Mouse (Mus musculus) liver, embryonic 15.5 days (tissue): Measurements from ENCODE around the gene Pde6h. TPM values are rescaled to one million over a fixed set of nuclear protein-coding genes. Genes with fewer than 3 reads are reported as not detected.

ENCODE experiments used
- ATAC-seq: fragments of 200-750 bp; cut with Nextera tagmentation; 2 replicates; pipeline ENCODE4 v1.8.0; 2017; ENCODE audit warnings: moderate number of reproducible peaks, mild to moderate bottlenecking, moderate library complexity; ENCODE audit not compliant: insufficient read depth
- H3K27ac ChIP-seq: fragments of 300-500 bp; sonication (generic); replicated peaks from 2 replicates; pipeline ENCODE4 v1.5.1; 2015; ENCODE audit warnings: mild to moderate bottlenecking, inconsistent platforms
- H3K27me3 ChIP-seq: fragments of 300-500 bp; sonication (generic); 2 replicates; pipeline ENCODE4 v1.6.1; 2015; ENCODE audit warnings: mild to moderate bottlenecking, inconsistent platforms
- H3K36me3 ChIP-seq: fragments of 300-500 bp; sonication (generic); replicated peaks from 2 replicates; pipeline ENCODE4 v1.6.1; 2015; ENCODE audit warnings: moderate library complexity, mild to moderate bottlenecking, inconsistent platforms
- H3K4me1 ChIP-seq: fragments of 300-500 bp; sonication (generic); replicated peaks from 2 replicates; pipeline ENCODE4 v1.6.1; 2015; ENCODE audit warnings: inconsistent platforms
- H3K4me2 ChIP-seq: fragments of 300-500 bp; sonication (generic); 2 replicates; pipeline ENCODE4 v1.6.1; 2015; ENCODE audit warnings: moderate library complexity, mild to moderate bottlenecking, inconsistent platforms
- H3K4me3 ChIP-seq: fragments of 300-500 bp; sonication (generic); replicated peaks from 2 replicates; pipeline ENCODE4 v1.5.1; 2015; ENCODE audit warnings: mild to moderate bottlenecking, inconsistent platforms
- H3K9ac ChIP-seq: fragments of 300-500 bp; sonication (generic); 2 replicates; pipeline ENCODE4 v1.6.1; 2015; ENCODE audit warnings: moderate library complexity, mild to moderate bottlenecking, inconsistent platforms
- H3K9me3 ChIP-seq: fragments of 300-500 bp; sonication (generic); replicated peaks from 2 replicates; pipeline ENCODE4 v1.6.1; 2016; ENCODE audit warnings: inconsistent platforms
- WGBS: fragments of 180-500 bp; shearing (Covaris S2); methylation state at CpG from one replicate; pipeline ENCODE4 v1.1.7; 2015; ENCODE audit warnings: mixed read lengths; ENCODE audit not compliant: insufficient replicate concordance; 5-methylcytosine and 5-hydroxymethylcytosine counted together
- polyA plus RNA-seq: library from polyadenylated mRNA; unstranded; fragments of >200 nt; fragmentation: Nextera tagmentation; extraction: Ambion mirVana; gene quantifications from 2 replicates; pipeline ENCODE4 v1.2.1, GENCODE M21; 2015

Gene Pde6h
- polyA plus RNA-seq, 1 experiment from 2014 or later = not detected

DNA sequence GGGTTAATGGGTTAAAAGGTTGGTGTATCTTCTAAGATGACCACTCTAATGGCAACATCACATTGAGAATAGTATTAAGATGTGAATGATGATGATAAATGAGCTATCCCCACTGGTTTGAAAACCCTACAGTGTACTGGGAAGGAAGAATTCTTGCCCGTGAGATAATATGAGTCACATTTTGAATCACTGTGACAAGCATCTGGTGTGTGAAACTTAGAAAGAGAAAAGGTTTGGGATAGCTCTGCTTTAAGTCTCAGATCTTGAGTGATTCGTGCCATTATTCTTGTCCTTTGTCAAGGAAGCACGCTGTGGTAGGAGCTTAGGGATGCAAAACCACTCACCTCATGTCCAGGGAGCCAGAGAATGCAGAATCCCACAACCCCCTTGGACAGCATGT, 75.4 kb downstream of the Pde6h start:
- Histone ChIP-seq H3K9me3 (no peaks in the 10 kb centered on the region), H3K27me3 (no peaks in the 10 kb centered on the region), H3K27ac (no peak overlapping the region), H3K4me1 (no peaks in the 10 kb centered on the region), H3K4me3 (no peak overlapping the region), H3K4me2 (no peak overlapping the region), H3K36me3 (no peaks in the 10 kb centered on the region), H3K9ac (no peak overlapping the region)
- no peak for ATAC-seq
- WGBS = 67% methylated on average over 3 of the region's 3 CpGs

DNA sequence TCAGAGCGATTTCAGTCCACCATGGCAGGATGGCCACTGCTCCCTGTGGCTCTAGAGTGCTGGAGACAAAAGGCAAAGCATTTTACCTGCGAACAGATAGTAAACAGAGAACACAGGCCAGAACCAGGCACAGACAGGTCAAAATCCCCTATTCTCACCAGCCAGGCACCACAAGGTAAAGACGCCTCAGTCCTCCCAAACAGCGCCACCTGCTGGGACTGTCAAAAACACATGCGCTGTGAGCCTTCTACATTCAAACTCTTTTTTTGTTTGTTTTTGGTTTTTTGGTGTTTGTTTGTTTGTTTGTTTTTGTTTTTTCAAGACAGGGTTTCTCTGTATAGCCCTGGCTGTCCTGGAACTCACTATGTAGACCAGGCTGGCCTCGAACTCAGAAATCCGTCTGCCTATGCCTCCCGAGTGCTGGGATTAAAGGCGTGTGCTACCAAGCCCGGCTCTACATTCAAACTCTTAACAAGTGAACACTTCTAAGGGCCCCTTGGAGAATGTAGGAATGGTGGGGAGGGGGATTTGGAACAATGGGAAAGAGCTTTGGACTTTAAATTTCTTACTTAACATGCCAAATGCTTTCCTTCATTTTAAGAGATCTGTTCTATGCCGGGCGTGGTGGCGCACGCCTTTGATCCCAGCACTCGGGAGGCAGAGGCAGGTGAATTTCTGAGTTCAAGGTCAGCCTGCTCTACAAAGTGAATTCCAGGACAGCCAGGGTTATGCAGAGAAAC, 76.2 kb downstream of the Pde6h start:
- 78% methylated on average over 15 of the region's 15 CpGs for WGBS
- no peak overlapping the region for H3K9ac ChIP-seq
- H3K4me1 ChIP-seq = no peaks in the 10 kb centered on the region
- H3K27me3 ChIP-seq = no peaks in the 10 kb centered on the region
- H3K36me3 ChIP-seq = no peaks in the 10 kb centered on the region
- no peak overlapping the region for H3K27ac ChIP-seq
- no peak overlapping the region for H3K4me2 ChIP-seq
- H3K9me3 ChIP-seq = no peaks in the 10 kb centered on the region
- no peak overlapping the region for H3K4me3 ChIP-seq
- ATAC-seq = no peak

DNA sequence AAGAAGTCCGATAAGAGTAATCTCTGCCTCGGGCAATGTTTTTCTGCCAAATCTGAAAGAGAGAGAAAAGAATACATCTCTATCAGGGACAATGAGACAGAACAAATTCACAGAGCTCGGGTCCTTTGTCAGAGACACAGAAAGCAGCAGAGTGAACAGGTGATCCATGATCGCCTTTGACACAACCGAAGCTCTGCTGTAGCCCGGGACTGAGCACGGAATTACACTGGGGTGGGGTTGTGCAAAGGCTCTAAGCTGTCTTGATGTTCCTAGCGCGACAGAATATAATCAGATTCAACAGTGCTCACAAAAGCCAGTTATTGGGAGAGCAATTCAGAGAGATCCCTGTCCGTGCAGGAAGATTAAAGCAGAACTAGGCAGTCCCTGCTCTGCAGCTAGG, 77.1 kb downstream of the Pde6h start:
- Histone ChIP-seq H3K4me3 (no peak overlapping the region), H3K27ac (no peak overlapping the region)
- WGBS = 74% methylated on average over 10 of the region's 10 CpGs

DNA sequence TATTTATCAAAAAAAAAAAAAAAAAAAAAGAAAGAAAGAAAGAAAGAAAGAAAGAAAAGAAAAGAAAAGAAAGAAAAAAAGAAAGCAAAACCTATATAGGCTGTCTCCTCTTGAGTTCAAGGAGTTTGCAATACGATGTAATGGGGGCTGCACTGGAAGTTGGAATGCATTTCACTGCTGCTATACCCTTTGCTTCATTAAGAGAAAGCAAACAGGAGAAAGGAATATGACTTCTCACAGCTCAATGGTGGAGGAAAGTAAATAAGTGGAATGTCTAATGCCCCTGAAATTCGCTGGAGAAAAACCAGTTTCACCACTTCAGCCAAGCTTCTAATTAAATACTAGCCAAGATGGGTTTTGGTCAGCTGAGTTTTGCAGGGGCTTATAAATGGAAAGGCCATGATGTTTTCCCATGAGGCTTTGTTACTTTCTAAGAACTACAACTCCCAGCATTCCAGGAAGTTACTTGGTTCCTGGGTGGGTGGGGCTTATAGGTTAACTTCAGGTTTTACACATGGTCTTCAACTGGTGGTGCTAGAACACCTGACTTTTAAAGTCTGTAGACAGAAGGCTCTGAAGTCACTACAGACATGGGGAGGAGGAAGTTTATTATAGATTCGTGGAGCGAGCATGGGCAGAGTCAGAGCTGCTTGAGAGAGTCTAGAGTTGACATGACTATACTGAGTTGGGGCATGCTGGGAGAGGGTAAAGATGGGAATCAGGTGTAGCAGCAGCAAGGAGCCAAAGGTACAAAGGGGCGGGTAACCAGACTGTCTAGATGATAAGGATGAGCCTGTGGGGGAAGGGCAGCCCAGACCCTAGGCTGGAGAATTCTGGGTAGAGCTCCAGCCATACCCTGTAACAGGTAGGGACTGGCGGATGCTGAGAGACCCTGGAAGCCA, 77.9 kb downstream of the Pde6h start:
- 55% methylated on average over 6 of the region's 6 CpGs for WGBS
- no peak overlapping the region for H3K9ac ChIP-seq
- no peak overlapping the region for H3K4me3 ChIP-seq
- no peak overlapping the region for H3K27ac ChIP-seq
- no peaks in the 10 kb centered on the region for H3K27me3 ChIP-seq
- no peak for ATAC-seq
- no peaks in the 10 kb centered on the region for H3K4me1 ChIP-seq
- no peaks in the 10 kb centered on the region for H3K36me3 ChIP-seq
- H3K9me3 ChIP-seq = no peaks in the 10 kb centered on the region
- no peak overlapping the region for H3K4me2 ChIP-seq

More for the DNA sequence above, 77.1 kb downstream of the Pde6h start:
- H3K9me3 ChIP-seq = no peaks in the 10 kb centered on the region
- no peak overlapping the region for H3K4me2 ChIP-seq
- no peak overlapping the region for H3K9ac ChIP-seq
- H3K27me3 ChIP-seq = no peaks in the 10 kb centered on the region
- H3K36me3 ChIP-seq = no peaks in the 10 kb centered on the region
- no peak for ATAC-seq
- no peaks in the 10 kb centered on the region for H3K4me1 ChIP-seq

DNA sequence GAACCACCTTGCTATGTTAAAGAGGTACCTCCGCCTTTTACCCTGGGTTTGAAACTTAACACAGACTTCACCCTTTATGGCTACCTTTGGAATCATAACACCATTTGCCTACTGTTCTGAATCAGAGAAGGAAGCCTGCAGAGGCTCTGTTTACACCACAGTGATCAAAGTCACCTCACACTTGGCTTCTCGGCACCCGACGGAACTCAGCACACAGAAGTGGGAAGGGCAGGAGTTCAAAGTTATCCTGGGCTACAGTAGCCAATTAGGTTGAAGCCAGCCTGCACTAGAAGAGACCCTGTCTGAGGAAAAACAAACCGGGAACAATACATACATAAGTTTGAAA, 78.5 kb downstream of the Pde6h start:
- no peak overlapping the region for H3K4me3 ChIP-seq
- H3K36me3 ChIP-seq = no peaks in the 10 kb centered on the region
- no peaks in the 10 kb centered on the region for H3K4me1 ChIP-seq
- H3K27me3 ChIP-seq = no peaks in the 10 kb centered on the region
- H3K9me3 ChIP-seq = no peaks in the 10 kb centered on the region
- H3K27ac ChIP-seq = no peak overlapping the region
- H3K4me2 ChIP-seq = no peak overlapping the region
- no peak for ATAC-seq
- WGBS = 63% methylated on average over 5 of the region's 5 CpGs
- no peak overlapping the region for H3K9ac ChIP-seq

DNA sequence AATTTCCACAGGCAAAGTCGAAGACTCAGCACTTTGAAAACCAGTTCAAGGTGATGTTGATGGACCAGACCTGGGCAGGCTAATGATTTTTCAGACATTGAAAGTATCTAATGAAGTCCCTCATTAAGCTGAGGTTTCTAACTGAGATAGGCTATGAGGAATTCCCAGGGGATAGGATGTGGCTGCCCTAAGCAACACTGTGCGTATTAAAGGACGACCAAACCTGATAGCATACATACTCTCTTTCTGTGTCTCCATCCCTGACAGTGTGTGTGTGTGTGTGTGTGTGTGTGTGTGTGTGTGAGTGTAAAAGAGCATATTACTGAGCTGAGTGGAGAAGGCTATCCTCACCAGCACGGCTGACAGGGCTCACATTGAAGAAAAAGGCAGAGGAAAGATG, 80.7 kb downstream of the Pde6h start:
- Histone ChIP-seq H3K27me3 (no peaks in the 10 kb centered on the region), H3K36me3 (no peaks in the 10 kb centered on the region), H3K27ac (no peak overlapping the region), H3K4me3 (no peak overlapping the region), H3K9ac (no peak overlapping the region), H3K4me2 (no peak overlapping the region), H3K9me3 (no peaks in the 10 kb centered on the region), H3K4me1 (no peaks in the 10 kb centered on the region)
- no peak for ATAC-seq
- 76% methylated on average over 4 of the region's 4 CpGs for WGBS

DNA sequence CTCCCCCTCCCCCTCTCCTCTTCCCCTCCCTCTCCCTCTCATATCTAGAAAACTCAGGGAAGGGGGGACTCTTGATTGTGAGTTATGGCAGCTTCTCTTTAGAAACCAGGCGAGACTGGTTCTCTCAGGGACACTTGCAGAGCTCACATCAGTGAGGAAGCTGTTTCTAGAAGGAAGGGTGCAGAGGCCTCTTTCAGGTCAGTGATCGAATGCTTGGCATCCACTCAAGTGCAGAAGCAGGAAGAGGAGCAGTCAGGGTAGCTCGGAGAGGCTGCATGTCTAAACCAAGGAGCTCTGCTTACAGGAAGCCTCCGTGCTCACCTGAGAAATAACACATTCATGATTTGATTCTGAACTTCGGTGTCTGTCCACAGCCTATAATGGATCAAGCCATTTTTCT, 87.6 kb downstream of the Pde6h start:
- 46% methylated on average over 5 of the region's 5 CpGs for WGBS
- Histone ChIP-seq H3K4me3 (no peak overlapping the region), H3K27ac (no peak overlapping the region), H3K36me3 (no peaks in the 10 kb centered on the region), H3K9ac (no peak overlapping the region), H3K27me3 (no peaks in the 10 kb centered on the region), H3K9me3 (no peaks in the 10 kb centered on the region), H3K4me2 (no peak overlapping the region), H3K4me1 (no peaks in the 10 kb centered on the region)
- ATAC-seq = no peak

DNA sequence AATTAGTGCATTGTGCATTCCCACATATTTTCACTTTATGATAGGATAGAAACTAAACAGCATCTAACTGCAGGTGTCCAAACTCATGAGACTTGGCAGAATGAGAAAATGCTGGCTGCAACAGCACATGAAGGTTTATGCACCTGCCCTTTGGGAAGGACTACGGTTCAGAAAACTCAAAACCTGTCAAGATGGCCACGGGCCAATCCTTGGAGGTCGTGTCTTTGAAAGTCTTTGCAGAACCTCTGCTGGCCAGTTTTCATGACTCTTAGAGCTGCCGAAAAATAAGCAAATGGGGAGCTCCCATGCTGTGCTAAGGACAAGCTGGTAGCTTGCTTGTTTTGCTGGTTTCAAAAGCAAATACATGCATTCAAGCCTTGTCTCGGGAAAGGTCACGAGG, 90.7 kb downstream of the Pde6h start:
- Histone ChIP-seq H3K36me3 (no peaks in the 10 kb centered on the region), H3K4me3 (no peak overlapping the region), H3K9me3 (no peaks in the 10 kb centered on the region), H3K27me3 (no peaks in the 10 kb centered on the region), H3K9ac (no peak overlapping the region), H3K27ac (no peak overlapping the region), H3K4me2 (no peak overlapping the region), H3K4me1 (no peaks in the 10 kb centered on the region)
- WGBS = 62% methylated on average over 6 of the region's 6 CpGs
- ATAC-seq = no peak

DNA sequence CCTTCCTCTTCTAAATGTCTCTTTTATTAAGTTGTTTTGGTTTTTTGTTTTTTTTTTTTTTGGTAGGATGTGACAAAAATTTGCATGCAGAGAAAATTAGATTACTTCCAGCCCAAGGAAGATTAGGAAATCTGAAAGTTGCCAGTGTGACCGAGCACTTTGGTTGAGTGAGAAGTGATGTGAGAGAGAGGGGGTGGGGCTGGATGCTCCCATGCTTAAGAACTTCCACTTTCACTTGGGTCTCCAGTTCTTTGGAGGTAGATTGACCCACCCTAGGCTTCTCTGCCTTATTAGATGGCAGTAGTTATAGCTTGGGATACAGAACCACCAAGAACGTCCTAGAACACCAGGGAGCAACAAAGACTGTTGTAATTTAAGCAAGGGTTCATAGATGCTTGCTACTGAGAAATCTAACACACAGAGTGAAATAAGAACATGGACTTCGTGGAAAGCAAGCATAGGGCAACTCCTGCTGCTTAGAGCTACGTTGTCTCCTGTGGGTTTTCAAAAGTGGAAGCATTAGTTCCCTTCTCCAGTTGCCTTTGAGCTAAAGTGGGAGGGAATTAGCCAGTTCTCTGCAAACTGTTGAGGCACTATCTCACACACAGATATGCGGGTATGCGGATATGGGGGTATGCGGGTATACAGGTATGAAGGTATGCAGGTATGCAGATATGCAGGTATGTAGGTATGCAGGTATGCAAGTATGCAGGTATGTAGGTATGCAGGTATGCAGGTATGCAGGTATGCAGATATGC, 93.8 kb downstream of the Pde6h start:
- no peak overlapping the region for H3K9ac ChIP-seq
- no peaks in the 10 kb centered on the region for H3K4me1 ChIP-seq
- H3K27ac ChIP-seq = no peak overlapping the region
- no peaks in the 10 kb centered on the region for H3K27me3 ChIP-seq
- H3K4me3 ChIP-seq = no peak overlapping the region
- WGBS = 58% methylated on average over 7 of the region's 7 CpGs
- no peak overlapping the region for H3K4me2 ChIP-seq
- H3K9me3 ChIP-seq = no peaks in the 10 kb centered on the region
- ATAC-seq = no peak
- no peaks in the 10 kb centered on the region for H3K36me3 ChIP-seq
